Mouse (Mus musculus) hindlimb bud, embryonic 11.5 days (tissue): ENCODE results near the gene Sash3.
A peak's percentile ranks its signal among the peaks of the same experiment; 100 is the strongest.

Source experiments
- DNase-seq: peaks from one replicate; pipeline ENCODE4 v3.0.0-alpha.2; 2012; ENCODE audit warnings: low read depth, low spot score; ENCODE audit errors: extremely low spot score

The Sash3 gene

DNA sequence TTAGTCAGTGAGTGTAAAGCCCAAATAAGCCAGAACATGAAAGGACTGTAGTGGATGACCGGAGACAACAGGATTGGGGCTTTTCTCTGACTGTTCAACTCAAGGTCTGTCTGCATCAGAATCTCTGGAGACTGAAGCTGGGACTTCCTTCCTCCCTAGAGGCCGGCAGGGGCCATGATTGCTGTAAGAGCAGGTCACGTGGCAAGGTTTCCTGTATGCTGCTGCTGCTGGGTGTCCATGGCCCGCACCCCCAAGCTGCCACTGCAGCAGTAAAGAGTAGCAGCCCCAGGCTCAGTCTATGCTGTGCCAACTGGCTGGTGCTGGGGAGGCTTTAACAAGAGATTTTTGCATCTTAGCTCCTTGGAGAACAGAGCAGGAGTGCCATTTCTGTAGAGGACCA is at the start of gene Sash3:
Gene Sash3, plus strand, starts transcription at position 175 of the 400 bp plus-strand sequence.
- DNase-seq: no peak

- DNase-seq: no peak
Observed at GRCm38 (mm10) chrX:48096580-48096979, 49.7 kb upstream of the Sash3 start.

DNA sequence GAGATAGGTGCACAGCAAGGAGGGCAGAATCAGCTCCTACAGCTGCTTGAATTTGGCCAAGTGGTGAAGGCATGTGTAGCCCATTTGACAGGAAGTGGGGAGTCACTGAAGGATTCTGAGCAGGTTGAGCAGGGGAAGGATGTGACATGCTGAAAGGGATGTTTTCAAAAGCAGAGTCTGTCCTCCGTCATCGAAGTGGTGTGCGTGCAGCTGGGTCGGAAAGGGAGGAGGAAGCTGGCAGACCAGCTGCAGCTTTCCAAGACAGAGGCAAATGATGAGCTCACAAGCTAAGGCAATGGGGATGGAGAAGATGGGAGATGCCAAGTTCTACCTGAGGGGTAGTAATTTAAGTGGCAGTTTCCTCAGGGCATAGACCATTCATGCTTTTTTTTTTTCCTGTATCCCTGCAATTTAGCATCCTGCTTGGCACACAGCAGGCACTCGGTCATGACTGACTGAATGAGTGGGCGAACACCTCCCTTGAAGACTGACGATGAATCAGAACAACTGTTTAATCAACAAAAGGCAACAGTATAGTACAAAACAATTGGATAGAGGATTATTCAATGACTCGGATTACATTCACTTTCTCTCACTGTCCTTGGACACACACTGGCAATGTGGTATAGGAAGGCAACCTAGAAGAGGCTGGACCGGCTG is 47.6 kb upstream of the Sash3 start:
- DNase-seq: no peak

GRCm38 (mm10) chrX:48099871-48100270 is 46.4 kb upstream of the Sash3 start:
- no peak for DNase-seq

DNA sequence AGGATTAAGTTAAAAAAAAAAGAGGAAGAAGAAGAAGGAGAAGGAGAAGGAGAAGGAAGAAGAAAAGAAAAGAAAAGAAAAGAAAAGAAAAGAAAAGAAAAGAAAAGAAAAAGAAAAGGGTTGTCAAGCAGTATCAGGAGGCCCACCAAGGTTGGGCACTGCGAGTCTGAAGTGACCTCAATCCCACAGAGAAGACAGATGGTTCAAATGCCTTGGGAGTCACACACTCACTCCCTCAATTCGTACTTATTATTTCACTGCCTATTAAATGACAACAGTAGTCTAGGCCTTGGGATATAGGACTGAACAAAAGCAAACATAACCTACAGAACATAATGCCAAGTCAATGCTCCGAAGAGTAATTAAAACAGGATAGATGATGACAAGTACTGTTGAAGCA is 43.0 kb upstream of the Sash3 start:
- DNase-seq: no peak

GRCm38 (mm10) chrX:48104736-48105441 is 41.3 kb upstream of the Sash3 start:
- no peak for DNase-seq

GRCm38 (mm10) chrX:48106226-48106625 is 40.0 kb upstream of the Sash3 start:
- no peak for DNase-seq

GRCm38 (mm10) chrX:48108394-48109315 is 37.6 kb upstream of the Sash3 start, which contains the start of gene Xpnpep2:
Xpnpep2 (plus strand) TSS chrX:48108725.
- peak; percentile 14 for DNase-seq

GRCm38 (mm10) chrX:48109316-48109655 is 37.0 kb upstream of the Sash3 start:
- DNase-seq: no peak

- no peak for DNase-seq
Observed at GRCm38 (mm10) chrX:48119294-48119693, 26.9 kb upstream of the Sash3 start.

- peak; percentile 30 for DNase-seq
Observed at GRCm38 (mm10) chrX:48124132-48125071, 21.8 kb upstream of the Sash3 start.

DNA sequence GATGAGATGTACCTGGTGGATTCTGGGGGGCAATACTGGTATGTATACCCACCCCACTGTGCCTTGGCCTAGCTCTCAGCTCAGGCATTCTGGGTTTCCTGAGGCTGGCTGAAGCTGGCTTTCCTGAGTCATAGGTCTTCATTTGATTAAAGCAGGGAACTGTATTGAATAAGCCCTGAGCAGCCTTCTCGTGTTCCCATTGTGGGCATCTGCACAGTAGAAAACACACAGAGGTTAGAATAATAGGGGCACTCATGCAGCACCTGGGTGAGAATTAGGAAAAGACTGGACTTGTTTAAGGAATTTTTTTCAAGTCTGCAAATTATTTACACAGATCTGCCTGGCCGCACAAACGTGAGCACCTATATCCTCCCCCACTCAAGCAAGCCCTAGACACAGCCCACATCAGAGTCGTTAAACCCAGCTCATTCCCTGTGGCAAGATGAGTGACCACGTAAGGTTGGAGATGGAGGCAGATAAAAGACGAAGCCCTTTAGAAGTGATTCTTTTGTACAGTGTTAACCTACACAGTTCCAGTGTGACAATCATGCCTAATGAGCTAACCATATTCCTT is 19.2 kb upstream of the Sash3 start:
- DNase-seq: no peak

DNA sequence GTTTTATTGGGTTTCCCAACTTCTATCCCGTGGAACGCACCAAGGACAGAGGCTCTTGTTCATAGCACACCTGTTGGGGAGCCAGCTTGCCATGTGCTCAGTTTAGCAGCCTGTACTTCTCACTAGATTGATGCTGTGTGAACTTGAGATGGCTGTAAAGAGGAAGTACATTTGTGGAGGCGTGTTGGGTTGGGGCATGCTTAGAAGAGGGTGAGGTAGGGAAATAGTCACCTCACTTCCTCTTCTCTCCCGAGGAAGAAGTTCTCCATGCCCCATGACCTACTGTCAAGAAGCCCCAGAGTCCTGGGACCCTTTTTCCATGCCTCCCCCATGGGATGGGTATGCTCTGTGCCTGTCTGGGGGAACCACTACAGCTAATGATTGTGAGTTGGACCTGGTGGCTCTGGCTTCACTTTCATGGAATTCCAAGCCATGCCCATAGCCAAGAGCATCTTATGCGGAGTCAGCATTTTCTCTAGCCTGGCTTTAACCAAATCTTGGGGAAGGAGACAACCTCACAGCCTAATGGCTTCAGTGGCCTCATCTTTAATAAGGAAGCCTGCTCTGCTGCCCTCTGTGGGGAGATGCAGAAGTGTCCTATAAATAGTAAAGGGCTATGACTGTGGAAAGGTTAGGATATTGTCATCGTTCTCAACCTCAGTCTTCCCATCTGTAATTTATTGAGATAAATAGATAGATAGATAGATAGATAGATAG is 18.6 kb upstream of the Sash3 start:
- no peak for DNase-seq

DNA sequence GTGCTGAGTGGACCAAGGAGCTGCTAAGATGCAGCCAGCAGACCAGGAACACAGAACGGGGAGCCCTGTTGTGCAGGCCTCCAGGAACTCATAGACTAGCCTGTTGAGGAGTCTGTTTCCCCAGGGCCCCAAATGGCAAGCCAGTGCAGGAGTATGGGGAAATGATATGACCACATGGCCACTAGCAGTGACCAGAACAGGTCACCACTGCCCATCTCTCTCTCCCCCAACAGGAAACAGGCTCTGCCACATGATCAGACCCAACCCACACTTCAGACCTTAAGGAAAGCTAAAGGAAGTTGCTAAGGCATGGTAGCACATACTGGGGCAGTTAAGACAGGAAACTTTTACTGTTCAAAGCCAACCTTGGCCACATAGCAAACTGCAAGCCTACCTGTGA is 17.1 kb upstream of the Sash3 start:
- DNase-seq: no peak

DNA sequence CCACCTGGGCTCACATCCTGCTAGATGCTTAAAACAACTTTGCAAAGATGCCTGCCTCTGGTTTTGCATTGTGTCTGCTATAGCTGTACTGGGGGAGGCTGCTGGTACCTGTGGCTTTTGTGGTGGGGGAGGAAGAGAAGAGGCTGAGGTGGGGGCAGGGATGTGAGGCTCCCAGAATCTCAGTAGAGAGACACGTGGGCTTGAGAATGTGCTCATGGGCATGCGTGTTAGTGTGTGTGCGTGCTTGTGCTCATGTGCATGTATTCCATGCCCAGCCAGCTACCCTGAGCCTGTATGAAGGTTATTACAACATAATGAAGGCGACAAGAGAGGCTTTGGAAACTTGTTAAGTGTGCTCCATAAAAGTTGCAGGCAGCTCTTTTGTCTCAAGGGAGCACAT is 9.3 kb upstream of the Sash3 start:
- no peak for DNase-seq

DNA sequence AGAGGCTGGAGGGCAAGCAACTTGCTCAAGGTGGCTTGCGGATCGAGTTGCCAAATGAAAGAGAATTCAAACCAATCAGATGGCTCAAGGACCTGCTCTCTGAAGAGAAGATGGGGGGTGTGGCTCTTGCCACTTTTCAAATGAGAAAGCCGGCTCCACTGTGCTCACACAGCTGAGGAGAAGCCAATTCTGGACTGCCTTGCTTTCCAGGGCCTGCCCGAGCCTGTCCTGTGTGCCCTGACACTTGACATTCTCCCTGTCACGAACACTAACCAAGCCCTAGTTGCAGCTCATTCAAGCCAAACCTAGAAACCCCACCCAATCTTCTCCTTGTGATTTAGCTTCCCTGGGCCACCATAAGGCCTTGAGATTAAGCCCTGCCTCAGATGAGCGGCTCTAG is 8.2 kb upstream of the Sash3 start:
- DNase-seq: no peak

- DNase-seq: no peak
Observed at GRCm38 (mm10) chrX:48138539-48139275, 7.5 kb upstream of the Sash3 start.

GRCm38 (mm10) chrX:48139368-48140285 is 6.6 kb upstream of the Sash3 start:
- no peak for DNase-seq
